Mouse (Mus musculus): Measurements from ENCODE around the gene Atp13a3. TPM values are rescaled to one million over a fixed set of nuclear protein-coding genes. Genes with fewer than 3 reads are reported as not detected.
"Not testable (repeated sequence)": the region's sequence is repeated elsewhere in the genome, so short reads cannot be mapped to it uniquely, and the experiment has no call there.

Gene Atp13a3
- total RNA-seq, 2 experiments from 2014 or later, result 59.8 to 65.4 TPM

- DNase-seq (ENCODE audit: low spot score in 2 of 2), result no peak
These were observed 10.5 kb upstream of the Atp13a3 start for GRCm38 (mm10) chr16:30416284-30416683.

GRCm38 (mm10) chr16:30412680-30413079 lies 6.9 kb upstream of the Atp13a3 start:
- no peak for DNase-seq (ENCODE audit: low spot score in 2 of 2)

- no peak for DNase-seq (ENCODE audit: low spot score in 2 of 2)
These were observed 5.1 kb upstream of the Atp13a3 start for GRCm38 (mm10) chr16:30410914-30411313.

- DNase-seq (ENCODE audit: low spot score in 2 of 2), result no peak
These were observed 1.7 kb upstream of the Atp13a3 start for GRCm38 (mm10) chr16:30407513-30407912.

- DNase-seq (ENCODE audit: low spot score in 2 of 2), result no peak
These were observed 2.2 kb downstream of the Atp13a3 start for GRCm38 (mm10) chr16:30403528-30403927.

- no peak for DNase-seq (ENCODE audit: low spot score in 2 of 2)
These were observed 8.4 kb downstream of the Atp13a3 start for GRCm38 (mm10) chr16:30397127-30398057.

- DNase-seq (ENCODE audit: low spot score in 2 of 2), result no peak
These were observed 10.6 kb downstream of the Atp13a3 start for GRCm38 (mm10) chr16:30395136-30395535.

GRCm38 (mm10) chr16:30390650-30391340 lies 15.0 kb downstream of the Atp13a3 start:
- no peak for DNase-seq (ENCODE audit: low spot score in 2 of 2)

- no peak for DNase-seq (ENCODE audit: low spot score in 2 of 2)
These were observed 15.7 kb downstream of the Atp13a3 start for GRCm38 (mm10) chr16:30389831-30390649.

GRCm38 (mm10) chr16:30389210-30389684 lies 16.5 kb downstream of the Atp13a3 start:
- DNase-seq (ENCODE audit: low spot score in 2 of 2), result no peak

- DNase-seq (ENCODE audit: low spot score in 2 of 2), result peak; percentile 73 to 80
These were observed 17.1 kb downstream of the Atp13a3 start for GRCm38 (mm10) chr16:30388522-30389209.

- peak; percentile 15 to 16 for DNase-seq (ENCODE audit: low spot score in 2 of 2)
These were observed 17.8 kb downstream of the Atp13a3 start for GRCm38 (mm10) chr16:30387871-30388460.

GRCm38 (mm10) chr16:30386911-30387439 lies 18.8 kb downstream of the Atp13a3 start:
- DNase-seq (ENCODE audit: low spot score in 2 of 2), result no peak

- DNase-seq (ENCODE audit: low spot score in 2 of 2), result no peak
These were observed 20.2 kb downstream of the Atp13a3 start for GRCm38 (mm10) chr16:30385531-30385930.

- DNase-seq (ENCODE audit: low spot score in 2 of 2), result no peak
These were observed 29.5 kb downstream of the Atp13a3 start for GRCm38 (mm10) chr16:30376237-30376636.

GRCm38 (mm10) chr16:30374927-30375326 lies 30.8 kb downstream of the Atp13a3 start:
- no peak for DNase-seq (ENCODE audit: low spot score in 2 of 2)

- no peak for DNase-seq (ENCODE audit: low spot score in 2 of 2)
These were observed 31.5 kb downstream of the Atp13a3 start for GRCm38 (mm10) chr16:30374266-30374665.

GRCm38 (mm10) chr16:30373286-30373685 lies 32.5 kb downstream of the Atp13a3 start:
- not testable (repeated sequence) for DNase-seq (ENCODE audit: low spot score in 2 of 2)

GRCm38 (mm10) chr16:30367395-30367794 lies 38.4 kb downstream of the Atp13a3 start:
- no peak for DNase-seq (ENCODE audit: low spot score in 2 of 2)

- no peak for DNase-seq (ENCODE audit: low spot score in 2 of 2)
These were observed 41.2 kb downstream of the Atp13a3 start for GRCm38 (mm10) chr16:30364604-30365003.

Measured in adrenal gland, postnatal 4 days (tissue).